Mouse (Mus musculus): Measurements from ENCODE around the gene Rnf128. TPM values are rescaled to one million over a fixed set of nuclear protein-coding genes. Genes with fewer than 3 reads are reported as not detected.

Gene Rnf128
- polyA plus RNA-seq, 1 experiment: 5.2 TPM

DNA sequence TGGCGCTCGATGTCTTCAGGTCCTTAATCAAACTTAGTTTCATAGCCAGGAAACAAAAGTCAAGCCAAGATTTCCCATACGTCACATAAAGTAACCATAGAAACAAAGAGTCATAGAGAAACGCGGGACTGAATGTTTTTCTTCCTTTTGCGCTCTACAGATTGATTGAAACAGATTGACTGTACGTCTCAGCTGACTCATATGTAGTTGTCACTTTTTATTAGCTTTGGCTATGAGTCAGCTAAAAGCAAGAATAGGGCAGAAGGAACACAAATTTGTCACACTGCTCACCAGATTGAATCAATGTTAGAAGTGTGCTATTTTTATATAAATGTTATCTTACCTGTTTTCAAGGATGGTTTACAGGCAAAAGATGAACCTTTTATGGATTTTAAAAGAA, 19.4 kb upstream of the Rnf128 start:
- peak overlapping the region; percentile 35 for H3K4me2 ChIP-seq (ENCODE audit: low read depth)
- TF ChIP-seq USF1 (IDR thresholded peaks at IDR 0.05; ENCODE audit: low read depth) (no peak), TCF3 (IDR thresholded peaks at IDR 0.05; ENCODE audit: insufficient read length, low read depth) (no peak), REST (IDR thresholded peaks at IDR 0.05; ENCODE audit: insufficient read depth, insufficient read length) (no peak), MAX (IDR thresholded peaks at IDR 0.05; ENCODE audit: low read depth) (no peak), TCF12 (IDR thresholded peaks at IDR 0.05; ENCODE audit: insufficient read depth, poor library complexity, severe bottlenecking) (no peak), POLR2AphosphoS2 (IDR thresholded peaks at IDR 0.05; ENCODE audit: insufficient read length, low read depth) (no peak), E2F4 (IDR thresholded peaks at IDR 0.05; ENCODE audit: insufficient read depth) (no peak), SRF (IDR thresholded peaks at IDR 0.05; ENCODE audit: control insufficient read depth, insufficient read length, low read depth) (no peak), MYOD1 (IDR thresholded peaks at IDR 0.05; ENCODE audit: control insufficient read depth in 1 of 3, insufficient read length in 2 of 3, low read depth in 2 of 3) (no peak), MYOG (IDR thresholded peaks at IDR 0.05; ENCODE audit: control insufficient read depth in 1 of 3, insufficient read depth in 1 of 3, insufficient read length in 2 of 3, low read depth in 2 of 3) (no peak), POLR2A (IDR thresholded peaks at IDR 0.05; ENCODE audit: insufficient read length, low read depth) (no peak)
- no peak overlapping the region for H3K4me3 ChIP-seq
- H3ac ChIP-seq (ENCODE audit: control insufficient read depth, insufficient read length): no peak overlapping the region
- no peaks in the 10 kb centered on the region for H3K27me3 ChIP-seq (ENCODE audit: control insufficient read depth, insufficient read depth, insufficient read length)
- no peaks in the 10 kb centered on the region for H3K79me2 ChIP-seq (ENCODE audit: control insufficient read depth, insufficient read depth)
- H3K36me3 ChIP-seq (ENCODE audit: control insufficient read depth, insufficient read depth): no peaks in the 10 kb centered on the region

DNA sequence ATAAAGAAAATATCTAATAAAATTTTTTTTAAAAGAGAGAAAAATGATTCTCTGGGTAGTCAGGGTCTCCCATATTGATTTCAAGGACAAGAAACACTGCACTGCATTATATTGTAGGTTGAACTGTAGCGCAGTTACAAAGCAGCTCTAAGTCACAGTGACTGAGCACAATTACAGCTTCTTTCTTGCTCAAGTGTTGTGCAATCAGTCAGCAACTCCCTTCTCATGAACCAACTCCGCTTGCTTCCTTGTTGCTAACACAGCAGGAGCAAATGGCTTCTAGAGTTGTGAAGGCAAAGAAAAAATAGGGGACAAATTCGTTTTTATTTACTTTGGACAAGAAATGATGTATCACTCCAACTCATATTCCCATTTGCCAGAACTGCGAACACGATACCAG, 12.7 kb upstream of the Rnf128 start:
- H3K4me2 ChIP-seq (ENCODE audit: low read depth): no peak overlapping the region
- no peaks in the 10 kb centered on the region for H3K79me2 ChIP-seq (ENCODE audit: control insufficient read depth, insufficient read depth)
- no peak overlapping the region for H3ac ChIP-seq (ENCODE audit: control insufficient read depth, insufficient read length)
- no peak overlapping the region for H3K4me3 ChIP-seq
- TF ChIP-seq POLR2AphosphoS2 (IDR thresholded peaks at IDR 0.05; ENCODE audit: insufficient read length, low read depth) (no peak), E2F4 (IDR thresholded peaks at IDR 0.05; ENCODE audit: insufficient read depth) (no peak), SRF (IDR thresholded peaks at IDR 0.05; ENCODE audit: control insufficient read depth, insufficient read length, low read depth) (no peak), TCF12 (IDR thresholded peaks at IDR 0.05; ENCODE audit: insufficient read depth, poor library complexity, severe bottlenecking) (no peak), USF1 (IDR thresholded peaks at IDR 0.05; ENCODE audit: low read depth) (no peak), CEBPB (IDR thresholded peaks at IDR 0.05; ENCODE audit: insufficient read depth, poor library complexity, severe bottlenecking) (no peak), MYOG (IDR thresholded peaks at IDR 0.05; ENCODE audit: control insufficient read depth in 1 of 3, insufficient read depth in 1 of 3, insufficient read length in 2 of 3, low read depth in 2 of 3) (no peak), POLR2A (IDR thresholded peaks at IDR 0.05; ENCODE audit: insufficient read length, low read depth) (no peak), REST (IDR thresholded peaks at IDR 0.05; ENCODE audit: insufficient read depth, insufficient read length) (no peak), MYOD1 (IDR thresholded peaks at IDR 0.05; ENCODE audit: control insufficient read depth in 1 of 3, insufficient read length in 2 of 3, low read depth in 2 of 3) (no peak), MAX (IDR thresholded peaks at IDR 0.05; ENCODE audit: low read depth) (no peak), TCF3 (IDR thresholded peaks at IDR 0.05; ENCODE audit: insufficient read length, low read depth) (no peak)
- H3K36me3 ChIP-seq (ENCODE audit: control insufficient read depth, insufficient read depth): no peaks in the 10 kb centered on the region
- no peaks in the 10 kb centered on the region for H3K27me3 ChIP-seq (ENCODE audit: control insufficient read depth, insufficient read depth, insufficient read length)

DNA sequence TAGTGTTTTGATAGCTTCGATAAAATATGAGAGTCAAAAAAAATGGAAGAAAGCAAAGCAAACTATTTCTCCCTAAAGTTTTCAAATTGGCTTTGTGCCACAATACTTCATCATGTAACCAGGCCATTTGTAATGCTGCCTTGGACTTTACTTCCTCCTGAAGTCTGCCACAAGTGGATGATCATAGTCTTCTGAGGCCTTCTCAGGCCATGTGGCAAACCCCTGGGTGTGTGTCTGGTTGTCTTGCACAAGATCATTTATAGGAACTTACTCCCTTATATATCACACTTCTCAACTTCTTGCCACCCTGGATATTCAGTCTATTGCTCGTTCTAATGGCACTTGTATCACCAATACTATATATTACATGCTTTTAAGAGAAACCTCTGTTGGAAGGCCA, 11.0 kb upstream of the Rnf128 start:
- H3ac ChIP-seq (ENCODE audit: control insufficient read depth, insufficient read length): no peak overlapping the region
- H3K79me2 ChIP-seq (ENCODE audit: control insufficient read depth, insufficient read depth): no peaks in the 10 kb centered on the region
- H3K36me3 ChIP-seq (ENCODE audit: control insufficient read depth, insufficient read depth): no peaks in the 10 kb centered on the region
- no peaks in the 10 kb centered on the region for H3K27me3 ChIP-seq (ENCODE audit: control insufficient read depth, insufficient read depth, insufficient read length)
- H3K4me2 ChIP-seq (ENCODE audit: low read depth): no peak overlapping the region
- TF ChIP-seq TCF12 (IDR thresholded peaks at IDR 0.05; ENCODE audit: insufficient read depth, poor library complexity, severe bottlenecking): no peak
- no peak for TF ChIP-seq POLR2A (IDR thresholded peaks at IDR 0.05; ENCODE audit: insufficient read length, low read depth)
- no peak for TF ChIP-seq MAX (IDR thresholded peaks at IDR 0.05; ENCODE audit: low read depth)
- TF ChIP-seq TCF3 (IDR thresholded peaks at IDR 0.05; ENCODE audit: insufficient read length, low read depth): no peak
- no peak for TF ChIP-seq CEBPB (IDR thresholded peaks at IDR 0.05; ENCODE audit: insufficient read depth, poor library complexity, severe bottlenecking)
- TF ChIP-seq MYOG (IDR thresholded peaks at IDR 0.05; ENCODE audit: control insufficient read depth in 1 of 3, insufficient read depth in 1 of 3, insufficient read length in 2 of 3, low read depth in 2 of 3): no peak
- no peak for TF ChIP-seq SRF (IDR thresholded peaks at IDR 0.05; ENCODE audit: control insufficient read depth, insufficient read length, low read depth)
- no peak for TF ChIP-seq MYOD1 (IDR thresholded peaks at IDR 0.05; ENCODE audit: control insufficient read depth in 1 of 3, insufficient read length in 2 of 3, low read depth in 2 of 3)
- no peak for TF ChIP-seq POLR2AphosphoS2 (IDR thresholded peaks at IDR 0.05; ENCODE audit: insufficient read length, low read depth)
- no peak for TF ChIP-seq E2F4 (IDR thresholded peaks at IDR 0.05; ENCODE audit: insufficient read depth)
- no peak for TF ChIP-seq USF1 (IDR thresholded peaks at IDR 0.05; ENCODE audit: low read depth)
- TF ChIP-seq REST (IDR thresholded peaks at IDR 0.05; ENCODE audit: insufficient read depth, insufficient read length): no peak
- no peak overlapping the region for H3K4me3 ChIP-seq

DNA sequence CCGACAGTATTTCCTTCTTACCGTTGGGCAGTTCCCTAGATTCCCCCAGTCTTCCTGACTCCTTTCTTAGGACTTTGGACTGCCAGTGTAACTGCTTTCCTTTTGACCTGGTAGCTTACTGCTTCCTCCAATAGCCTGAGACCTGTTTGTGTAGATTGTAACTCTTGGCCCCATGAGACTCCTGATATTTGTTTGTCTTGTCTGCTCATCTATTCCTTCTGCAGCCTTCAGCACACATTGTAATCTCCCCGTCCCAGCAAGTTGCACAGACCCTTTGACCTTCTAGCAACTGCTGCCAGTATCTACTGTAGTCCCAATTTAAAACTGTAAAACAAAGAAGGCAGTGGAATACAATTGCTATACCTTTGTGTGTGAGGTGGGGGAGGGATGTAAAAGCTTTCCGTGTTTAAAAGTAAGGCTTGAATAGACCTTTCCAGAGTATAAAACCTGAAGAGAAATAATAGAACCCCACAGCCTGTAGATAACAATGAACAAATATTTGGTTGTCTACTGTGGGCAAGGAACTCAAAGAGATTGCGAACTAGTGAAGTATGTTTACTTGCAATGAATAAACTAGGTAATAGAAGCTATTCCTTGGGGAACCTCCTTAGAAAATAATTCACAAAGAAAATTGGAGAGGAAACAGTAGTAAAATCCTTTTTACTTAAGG, 726 bp upstream of the Rnf128 start:
- H3K27me3 ChIP-seq (ENCODE audit: control insufficient read depth, insufficient read depth, insufficient read length): no peaks in the 10 kb centered on the region
- H3K4me2 ChIP-seq (ENCODE audit: low read depth): no peak overlapping the region
- H3K79me2 ChIP-seq (ENCODE audit: control insufficient read depth, insufficient read depth): no peaks in the 10 kb centered on the region
- H3K4me3 ChIP-seq: no peak overlapping the region
- TF ChIP-seq MYOG (IDR thresholded peaks at IDR 0.05; ENCODE audit: control insufficient read depth in 1 of 3, insufficient read depth in 1 of 3, insufficient read length in 2 of 3, low read depth in 2 of 3) (no peak), SRF (IDR thresholded peaks at IDR 0.05; ENCODE audit: control insufficient read depth, insufficient read length, low read depth) (no peak), REST (IDR thresholded peaks at IDR 0.05; ENCODE audit: insufficient read depth, insufficient read length) (no peak), TCF12 (IDR thresholded peaks at IDR 0.05; ENCODE audit: insufficient read depth, poor library complexity, severe bottlenecking) (no peak), USF1 (IDR thresholded peaks at IDR 0.05; ENCODE audit: low read depth) (no peak), POLR2A (IDR thresholded peaks at IDR 0.05; ENCODE audit: insufficient read length, low read depth) (no peak)
- H3ac ChIP-seq (ENCODE audit: control insufficient read depth, insufficient read length): no peak overlapping the region
- no peaks in the 10 kb centered on the region for H3K36me3 ChIP-seq (ENCODE audit: control insufficient read depth, insufficient read depth)
